Mouse (Mus musculus): Measurements from ENCODE around the gene Tmem210. TPM values are rescaled to one million over a fixed set of nuclear protein-coding genes. Genes with fewer than 3 reads are reported as not detected.

The Tmem210 gene
- polyA plus RNA-seq, 1 experiment from 2014 or later = not detected

DNA sequence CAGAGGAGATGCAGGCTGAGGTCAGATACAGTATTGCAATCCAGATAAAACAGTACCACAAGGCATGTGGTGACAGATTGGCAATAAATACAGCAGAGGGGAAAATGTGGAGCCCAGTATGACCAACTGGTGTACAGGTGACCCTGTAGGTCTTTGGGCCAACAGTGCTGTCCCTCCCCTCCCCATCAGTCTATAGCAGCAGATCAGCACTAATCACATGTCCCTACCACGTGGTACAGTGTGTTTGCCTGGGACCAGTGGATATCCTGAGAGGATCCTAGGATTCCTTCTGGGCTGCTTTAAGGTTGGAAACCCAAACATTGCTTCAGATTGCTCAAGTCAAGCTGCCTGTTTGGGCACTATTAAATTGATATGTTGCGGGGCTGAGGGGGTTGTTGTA is 45.6 kb downstream of the Tmem210 start:
- ATAC-seq (ENCODE audit: low read depth) = no peak
- Histone ChIP-seq H3K36me3 (ENCODE audit: control insufficient read depth, insufficient read depth, low read length) (peaks cover 46% of the 10 kb centered on the region), H3K9ac (ENCODE audit: low read depth, low read length) (peak overlapping the region; percentile 91), H3K4me2 (ENCODE audit: low read depth, low read length) (peak overlapping the region; percentile 86), H3K27me3 (replicated peaks; ENCODE audit: control insufficient read depth, insufficient read depth, low read length) (no peaks in the 10 kb centered on the region), H3K9me3 (ENCODE audit: control insufficient read depth, low read length) (no peaks in the 10 kb centered on the region), H3K4me3 (ENCODE audit: low read depth, low read length) (peak overlapping the region; percentile 85), H3K4me1 (ENCODE audit: control insufficient read depth, insufficient read depth, low read length) (peaks cover 14% of the 10 kb centered on the region), H3K27ac (replicated peaks; ENCODE audit: low read depth, low read length) (no peak overlapping the region)
- no peak for DNase-seq (ENCODE audit: low spot score)
- 81% methylated on average over 2 of the region's 2 CpGs for WGBS

DNA sequence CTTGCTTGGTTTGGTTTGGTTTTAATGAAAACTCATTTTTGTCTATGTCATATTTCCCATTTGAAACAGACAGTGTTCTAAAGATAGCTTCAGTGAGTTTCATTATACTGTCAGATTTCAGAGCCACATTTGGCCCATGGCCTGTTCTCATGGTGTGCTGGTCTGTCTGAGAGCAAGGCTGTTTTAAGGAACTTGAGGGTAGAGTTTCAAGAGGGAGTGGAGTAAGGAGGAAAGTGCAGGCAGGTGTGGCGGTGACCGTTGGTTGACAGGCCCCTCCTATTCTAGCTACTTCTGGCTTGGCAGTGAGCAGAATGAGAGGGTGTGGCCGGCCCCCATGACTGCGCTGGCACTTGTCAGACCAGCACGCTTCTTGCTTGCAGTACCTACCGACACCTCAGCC is 50.4 kb downstream of the Tmem210 start:
- Histone ChIP-seq H3K9ac (ENCODE audit: low read depth, low read length) (no peak overlapping the region), H3K36me3 (ENCODE audit: control insufficient read depth, insufficient read depth, low read length) (peaks cover 86% of the 10 kb centered on the region), H3K9me3 (ENCODE audit: control insufficient read depth, low read length) (no peaks in the 10 kb centered on the region), H3K27me3 (replicated peaks; ENCODE audit: control insufficient read depth, insufficient read depth, low read length) (no peaks in the 10 kb centered on the region), H3K4me1 (ENCODE audit: control insufficient read depth, insufficient read depth, low read length) (peaks cover 5% of the 10 kb centered on the region), H3K4me3 (ENCODE audit: low read depth, low read length) (no peak overlapping the region), H3K4me2 (ENCODE audit: low read depth, low read length) (no peak overlapping the region), H3K27ac (replicated peaks; ENCODE audit: low read depth, low read length) (no peak overlapping the region)
- DNase-seq (ENCODE audit: low spot score) (no peak), ATAC-seq (ENCODE audit: low read depth) (no peak)
- WGBS = 95% methylated on average over 6 of the region's 6 CpGs

Other genes starting within 250 kb of the Tmem210 start
- gene Nsmf, start 233.8 kb upstream of the Tmem210 start, polyA plus RNA-seq (2014; fragmentation: Nextera tagmentation; extraction: Ambion mirVana) = 55.5 and 56.2 TPM in 2 replicates
- 0.22 TPM in 1 of 2 replicates, not detected in the other for gene Entpd8, start 207.8 kb upstream of the Tmem210 start, polyA plus RNA-seq (2014; fragmentation: Nextera tagmentation; extraction: Ambion mirVana)
- gene Noxa1, start 193.0 kb upstream of the Tmem210 start, polyA plus RNA-seq (2014; fragmentation: Nextera tagmentation; extraction: Ambion mirVana) = 0.38 and 0.71 TPM in 2 replicates
- 16.5 and 20.9 TPM in 2 replicates for gene Nrarp, start 107.4 kb upstream of the Tmem210 start, polyA plus RNA-seq (2014; fragmentation: Nextera tagmentation; extraction: Ambion mirVana)
- gene Tor4a, start 91.3 kb upstream of the Tmem210 start, polyA plus RNA-seq (2014; fragmentation: Nextera tagmentation; extraction: Ambion mirVana) = 7.5 and 7.8 TPM in 2 replicates
- gene Nelfb, start 76.7 kb upstream of the Tmem210 start, polyA plus RNA-seq (2014; fragmentation: Nextera tagmentation; extraction: Ambion mirVana) = 76.8 and 94.4 TPM in 2 replicates
- gene Stpg3, start 73.5 kb upstream of the Tmem210 start, polyA plus RNA-seq (2014; fragmentation: Nextera tagmentation; extraction: Ambion mirVana) = not detected in 2 replicates
- gene Fam166a, start 69.4 kb upstream of the Tmem210 start, polyA plus RNA-seq (2014; fragmentation: Nextera tagmentation; extraction: Ambion mirVana) = not detected in 2 replicates
- 429 and 461 TPM in 2 replicates for gene Tubb4b, start 63.4 kb upstream of the Tmem210 start, polyA plus RNA-seq (2014; fragmentation: Nextera tagmentation; extraction: Ambion mirVana)
- not detected in 2 replicates for gene Slc34a3, start 53.8 kb upstream of the Tmem210 start, polyA plus RNA-seq (2014; fragmentation: Nextera tagmentation; extraction: Ambion mirVana)
- gene Rnf224, start 51.4 kb upstream of the Tmem210 start, polyA plus RNA-seq (2014; fragmentation: Nextera tagmentation; extraction: Ambion mirVana) = not detected in 2 replicates
- gene Rnf208, start 45.9 kb upstream of the Tmem210 start, polyA plus RNA-seq (2014; fragmentation: Nextera tagmentation; extraction: Ambion mirVana) = 11.8 and 16.3 TPM in 2 replicates
- 3.2 and 10.2 TPM in 2 replicates for gene Cysrt1, start 45.7 kb upstream of the Tmem210 start, polyA plus RNA-seq (2014; fragmentation: Nextera tagmentation; extraction: Ambion mirVana)
- 4.5 and 6.1 TPM in 2 replicates for gene AL732309.1, start 41.3 kb upstream of the Tmem210 start, polyA plus RNA-seq (2014; fragmentation: Nextera tagmentation; extraction: Ambion mirVana)
- 16.1 and 16.6 TPM in 2 replicates for gene Tmem203, start 32.7 kb upstream of the Tmem210 start, polyA plus RNA-seq (2014; fragmentation: Nextera tagmentation; extraction: Ambion mirVana)
- gene Tprn, start 25.5 kb upstream of the Tmem210 start, polyA plus RNA-seq (2014; fragmentation: Nextera tagmentation; extraction: Ambion mirVana) = 4.6 and 5.1 TPM in 2 replicates
- gene Ssna1, start 15.7 kb upstream of the Tmem210 start, polyA plus RNA-seq (2014; fragmentation: Nextera tagmentation; extraction: Ambion mirVana) = 227 and 240 TPM in 2 replicates
- 104 and 113 TPM in 2 replicates for gene Anapc2, start 15.7 kb upstream of the Tmem210 start, polyA plus RNA-seq (2014; fragmentation: Nextera tagmentation; extraction: Ambion mirVana)
- gene Lrrc26, start 1.8 kb downstream of the Tmem210 start, polyA plus RNA-seq (2014; fragmentation: Nextera tagmentation; extraction: Ambion mirVana) = 2.3 and 5.1 TPM in 2 replicates
- gene Grin1, start 31.0 kb downstream of the Tmem210 start, polyA plus RNA-seq (2014; fragmentation: Nextera tagmentation; extraction: Ambion mirVana) = 1.7 and 1.8 TPM in 2 replicates
- 74.7 and 75.0 TPM in 2 replicates for gene Man1b1, start 44.2 kb downstream of the Tmem210 start, polyA plus RNA-seq (2014; fragmentation: Nextera tagmentation; extraction: Ambion mirVana)
- gene Dpp7, start 68.2 kb downstream of the Tmem210 start, polyA plus RNA-seq (2014; fragmentation: Nextera tagmentation; extraction: Ambion mirVana) = 19.7 and 23.8 TPM in 2 replicates
- gene Uap1l1, start 77.5 kb downstream of the Tmem210 start, polyA plus RNA-seq (2014; fragmentation: Nextera tagmentation; extraction: Ambion mirVana) = 20.8 and 20.9 TPM in 2 replicates
- 21.4 and 29.3 TPM in 2 replicates for gene Sapcd2, start 84.2 kb downstream of the Tmem210 start, polyA plus RNA-seq (2014; fragmentation: Nextera tagmentation; extraction: Ambion mirVana)
- 11.3 and 12.9 TPM in 2 replicates for gene Entpd2, start 107.7 kb downstream of the Tmem210 start, polyA plus RNA-seq (2014; fragmentation: Nextera tagmentation; extraction: Ambion mirVana)
- 75.1 TPM in 2 replicates for gene Npdc1, start 111.2 kb downstream of the Tmem210 start, polyA plus RNA-seq (2014; fragmentation: Nextera tagmentation; extraction: Ambion mirVana)
- 0.10 and 0.11 TPM in 2 replicates for gene Fut7, start 135.1 kb downstream of the Tmem210 start, polyA plus RNA-seq (2014; fragmentation: Nextera tagmentation; extraction: Ambion mirVana)
- 6.4 and 6.9 TPM in 2 replicates for gene Abca2, start 140.6 kb downstream of the Tmem210 start, polyA plus RNA-seq (2014; fragmentation: Nextera tagmentation; extraction: Ambion mirVana)
- gene Clic3, start 168.7 kb downstream of the Tmem210 start, polyA plus RNA-seq (2014; fragmentation: Nextera tagmentation; extraction: Ambion mirVana) = 11.2 and 22.7 TPM in 2 replicates
- 39.3 and 41.7 TPM in 2 replicates for gene Paxx, start 172.9 kb downstream of the Tmem210 start, polyA plus RNA-seq (2014; fragmentation: Nextera tagmentation; extraction: Ambion mirVana)
- gene Ptgds, start 181.9 kb downstream of the Tmem210 start, polyA plus RNA-seq (2014; fragmentation: Nextera tagmentation; extraction: Ambion mirVana) = 156 and 191 TPM in 2 replicates
- gene Lcn12, start 205.8 kb downstream of the Tmem210 start, polyA plus RNA-seq (2014; fragmentation: Nextera tagmentation; extraction: Ambion mirVana) = not detected in 2 replicates
- 56.9 and 73.6 TPM in 2 replicates for gene Fbxw5, start 212.6 kb downstream of the Tmem210 start, polyA plus RNA-seq (2014; fragmentation: Nextera tagmentation; extraction: Ambion mirVana)
- gene C8g, start 213.6 kb downstream of the Tmem210 start, polyA plus RNA-seq (2014; fragmentation: Nextera tagmentation; extraction: Ambion mirVana) = 5.0 and 5.1 TPM in 2 replicates

All from embryonic facial prominence, embryonic 14.5 days (tissue).